Mouse (Mus musculus): ENCODE data around the gene Micu1.

GRCm38 (mm10) chr10:59844686-59845085 lies 142.4 kb downstream of the Micu1 start:
- TF ChIP-seq CTCF (IDR thresholded peaks at IDR 0.05; ENCODE audit: low read depth) = no peak
- no peak for TF ChIP-seq EP300 (optimal IDR thresholded peaks at IDR 0.05)

Measured in stomach, postnatal 0 days (tissue).